Mouse (Mus musculus): Measurements from ENCODE around the gene Klhl29. TPM values are rescaled to one million over a fixed set of nuclear protein-coding genes. Genes with fewer than 3 reads are reported as not detected.
A peak's percentile ranks its signal among the peaks of the same experiment; 100 is the strongest.

The Klhl29 gene
- polyA plus RNA-seq, 1 experiment, result 1.8 TPM

GRCm38 (mm10) chr12:5157021-5157681 is 218.3 kb downstream of the Klhl29 start:
- no peak for DNase-seq (ENCODE audit: low read depth, low spot score)
- WGBS, result 77% methylated on average over 6 of the region's 6 CpGs

- 43% methylated on average over 3 of the region's 3 CpGs for WGBS
- DNase-seq (ENCODE audit: low read depth, low spot score), result no peak
These were observed 220.3 kb downstream of the Klhl29 start for GRCm38 (mm10) chr12:5155177-5155576.

GRCm38 (mm10) chr12:5151859-5152258 is 223.6 kb downstream of the Klhl29 start:
- WGBS, result 26% methylated on average over 10 of the region's 10 CpGs
- no peak for DNase-seq (ENCODE audit: low read depth, low spot score)

- 47% methylated on average over 5 of the region's 5 CpGs for WGBS
- DNase-seq (ENCODE audit: low read depth, low spot score), result no peak
These were observed 228.0 kb downstream of the Klhl29 start for GRCm38 (mm10) chr12:5147346-5148035.

GRCm38 (mm10) chr12:5143903-5144781 is 231.3 kb downstream of the Klhl29 start:
- 42% methylated on average over 5 of the region's 5 CpGs for WGBS
- DNase-seq (ENCODE audit: low read depth, low spot score), result no peak

GRCm38 (mm10) chr12:5143224-5143623 is 232.3 kb downstream of the Klhl29 start:
- WGBS, result 57% methylated on average over 5 of the region's 5 CpGs
- no peak for DNase-seq (ENCODE audit: low read depth, low spot score)

GRCm38 (mm10) chr12:5142776-5143175 is 232.7 kb downstream of the Klhl29 start:
- WGBS, result 18% methylated on average over 3 of the region's 3 CpGs

GRCm38 (mm10) chr12:5141040-5141439 is 234.4 kb downstream of the Klhl29 start:
- WGBS, result 55% methylated on average over 4 of the region's 4 CpGs
- DNase-seq (ENCODE audit: low read depth, low spot score), result no peak

More at GRCm38 (mm10) chr12:5142776-5143175, 232.7 kb downstream of the Klhl29 start:
- DNase-seq (ENCODE audit: low read depth, low spot score), result no peak

- WGBS, result 40% methylated on average over 4 of the region's 4 CpGs
- no peak for DNase-seq (ENCODE audit: low read depth, low spot score)
These were observed 236.2 kb downstream of the Klhl29 start for GRCm38 (mm10) chr12:5139302-5139701.

- WGBS, result 38% methylated on average over 4 of the region's 4 CpGs
- DNase-seq (ENCODE audit: low read depth, low spot score), result peak; percentile 16
These were observed 239.2 kb downstream of the Klhl29 start for GRCm38 (mm10) chr12:5136300-5136699.

- no peak for DNase-seq (ENCODE audit: low read depth, low spot score)
- WGBS, result 76% methylated on average over 4 of the region's 4 CpGs
These were observed 246.3 kb downstream of the Klhl29 start for GRCm38 (mm10) chr12:5129190-5129589.

- DNase-seq (ENCODE audit: low read depth, low spot score), result no peak
- 76% methylated on average over 7 of the region's 7 CpGs for WGBS
These were observed 249.6 kb downstream of the Klhl29 start for GRCm38 (mm10) chr12:5125907-5126306.

GRCm38 (mm10) chr12:5122972-5123371 is 252.5 kb downstream of the Klhl29 start:
- WGBS, result 51% methylated on average over 8 of the region's 8 CpGs
- no peak for DNase-seq (ENCODE audit: low read depth, low spot score)

GRCm38 (mm10) chr12:5120249-5120648 is 255.2 kb downstream of the Klhl29 start:
- WGBS, result 45% methylated on average over 6 of the region's 6 CpGs
- no peak for DNase-seq (ENCODE audit: low read depth, low spot score)

GRCm38 (mm10) chr12:5119726-5120125 is 255.8 kb downstream of the Klhl29 start:
- peak; percentile 32 for DNase-seq (ENCODE audit: low read depth, low spot score)
- 8% methylated on average over 15 of the region's 15 CpGs for WGBS

- 50% methylated on average over 9 of the region's 9 CpGs for WGBS
- DNase-seq (ENCODE audit: low read depth, low spot score), result no peak
These were observed 256.2 kb downstream of the Klhl29 start for GRCm38 (mm10) chr12:5119286-5119685.

- WGBS, result 90% methylated on average over 5 of the region's 5 CpGs
- DNase-seq (ENCODE audit: low read depth, low spot score), result no peak
These were observed 258.9 kb downstream of the Klhl29 start for GRCm38 (mm10) chr12:5116605-5117004.

- 57% methylated on average over 4 of the region's 4 CpGs for WGBS
- DNase-seq (ENCODE audit: low read depth, low spot score), result no peak
These were observed 260.9 kb downstream of the Klhl29 start for GRCm38 (mm10) chr12:5114631-5115030.

GRCm38 (mm10) chr12:5111343-5111742 is 264.1 kb downstream of the Klhl29 start:
- 63% methylated on average over 3 of the region's 3 CpGs for WGBS
- no peak for DNase-seq (ENCODE audit: low read depth, low spot score)

GRCm38 (mm10) chr12:5108613-5109012 is 266.9 kb downstream of the Klhl29 start:
- WGBS, result 34% methylated on average over 6 of the region's 6 CpGs
- DNase-seq (ENCODE audit: low read depth, low spot score), result no peak
